Mouse (Mus musculus) forebrain, postnatal 0 days (tissue): Measurements from ENCODE around the gene Neu3. TPM values are rescaled to one million over a fixed set of nuclear protein-coding genes. Genes with fewer than 3 reads are reported as not detected.
A peak's percentile ranks its signal among the peaks of the same experiment; 100 is the strongest.

Experiments
- ATAC-seq: fragments of 200-750 bp; cut with Nextera tagmentation; 2 replicates; pipeline ENCODE4 v1.8.0; 2017; ENCODE audit warnings: mild to moderate bottlenecking, moderate library complexity
- DNase-seq: peaks from one replicate; pipeline ENCODE4 v3.0.0-alpha.2; 2015
- H3K27ac ChIP-seq: fragments of 300-500 bp; sonication (generic); 2 replicates; pipeline ENCODE4 v1.5.1; 2014; ENCODE audit warnings: low read depth, mild to moderate bottlenecking, antibody characterized with exemption, low read length, moderate library complexity, mixed read lengths
- H3K27me3 ChIP-seq: fragments of 300-500 bp; sonication (generic); 2 replicates; pipeline ENCODE4 v1.6.1; 2014; ENCODE audit warnings: mild to moderate bottlenecking, low read length, mixed read lengths; ENCODE audit not compliant: insufficient read depth
- H3K36me3 ChIP-seq: fragments of 300-500 bp; sonication (generic); 2 replicates; pipeline ENCODE4 v1.6.1; 2014; ENCODE audit warnings: mild to moderate bottlenecking, moderate library complexity; ENCODE audit not compliant: insufficient read depth
- H3K4me1 ChIP-seq: fragments of 300-500 bp; sonication (generic); 2 replicates; pipeline ENCODE4 v1.6.1; 2014; ENCODE audit warnings: antibody characterized with exemption; ENCODE audit not compliant: insufficient read depth
- H3K4me2 ChIP-seq: fragments of 300-500 bp; sonication (generic); 2 replicates; pipeline ENCODE4 v1.6.1; 2014; ENCODE audit warnings: low read depth, mild to moderate bottlenecking, moderate library complexity
- H3K4me3 ChIP-seq: fragments of 300-500 bp; sonication (generic); 2 replicates; pipeline ENCODE4 v1.5.1; 2014; ENCODE audit warnings: low read depth, low read length, mixed read lengths
- H3K9ac ChIP-seq: fragments of 300-500 bp; sonication (generic); 2 replicates; pipeline ENCODE4 v1.6.1; 2014; ENCODE audit warnings: mild to moderate bottlenecking
- H3K9me3 ChIP-seq: fragments of 300-500 bp; sonication (generic); 2 replicates; pipeline ENCODE4 v1.6.1; 2016; ENCODE audit warnings: low read length
- CTCF ChIP-seq: sonication (generic); IDR thresholded peaks from 2 replicates; pipeline ENCODE4 v1.5.1; 2016; ENCODE audit warnings: antibody characterized with exemption, control low read depth, low read depth
- WGBS: fragments of 180-500 bp; shearing (Covaris S2); extraction: QIAGEN DNeasy Blood & Tissue Kit; methylation state at CpG from one replicate; pipeline ENCODE4 v1.1.7; 2014; 5-methylcytosine and 5-hydroxymethylcytosine counted together
- polyA plus RNA-seq: library from polyadenylated mRNA; unstranded; fragments of >200 nt; fragmentation: Nextera tagmentation; extraction: Ambion mirVana; gene quantifications from 2 replicates; pipeline ENCODE4 v1.2.1, GENCODE M21; 2015
- total RNA-seq: library from RNA; depleted of rRNA; stranded (reverse); fragments of >200 nt; gene quantifications from 2 replicates; pipeline ENCODE4 v1.2.3, GENCODE M21; 2014

Neu3 gene
- total and polyA plus RNA-seq, 2 experiments from 2014 or later = 1.5 to 2.3 TPM

- H3K36me3 ChIP-seq = no peaks in the 10 kb centered on the region
- no peaks in the 10 kb centered on the region for H3K9me3 ChIP-seq
- no peaks in the 10 kb centered on the region for H3K4me1 ChIP-seq
- ATAC-seq = no peak
- peaks cover 4% of the 10 kb centered on the region; the same call in 1 of the 2 replicates for H3K27me3 ChIP-seq
- H3K9ac ChIP-seq = no peak overlapping the region
- no peak for DNase-seq
- 76% methylated on average over 8 of the region's 8 CpGs for WGBS
- no peak overlapping the region for H3K27ac ChIP-seq
- H3K4me2 ChIP-seq = no peak overlapping the region
- H3K4me3 ChIP-seq = no peak overlapping the region
- no peak for TF ChIP-seq CTCF
Measured at GRCm38 (mm10) chr7:99803535-99803934, 24.7 kb downstream of the Neu3 start.

- ATAC-seq (no peak), DNase-seq (no peak)
- WGBS = 78% methylated on average over 7 of the region's 7 CpGs
Measured at GRCm38 (mm10) chr7:99799118-99799517, 29.1 kb downstream of the Neu3 start.

GRCm38 (mm10) chr7:99797911-99798647, 30.1 kb downstream of the Neu3 start:
- no peak overlapping the region for H3K9ac ChIP-seq
- H3K27ac ChIP-seq = no peak overlapping the region
- H3K9me3 ChIP-seq = no peaks in the 10 kb centered on the region
- TF ChIP-seq CTCF = peak; percentile 89
- ATAC-seq (peak; percentile 84), DNase-seq (peak; percentile 94)
- H3K36me3 ChIP-seq = no peaks in the 10 kb centered on the region
- no peaks in the 10 kb centered on the region for H3K4me1 ChIP-seq
- H3K4me2 ChIP-seq = no peak overlapping the region
- WGBS = 30% methylated on average over 6 of the region's 6 CpGs
- H3K4me3 ChIP-seq = no peak overlapping the region
- peaks cover 4% of the 10 kb centered on the region; the same call in 1 of the 2 replicates for H3K27me3 ChIP-seq

More at GRCm38 (mm10) chr7:99799118-99799517, 29.1 kb downstream of the Neu3 start:
- Histone ChIP-seq H3K4me3 (no peak overlapping the region), H3K36me3 (no peaks in the 10 kb centered on the region), H3K9ac (no peak overlapping the region), H3K9me3 (no peaks in the 10 kb centered on the region), H3K4me1 (no peaks in the 10 kb centered on the region), H3K4me2 (no peak overlapping the region), H3K27me3 (peaks cover 4% of the 10 kb centered on the region; the same call in 1 of the 2 replicates), H3K27ac (no peak overlapping the region)
- no peak for TF ChIP-seq CTCF

GRCm38 (mm10) chr7:99797261-99797660, 31.0 kb downstream of the Neu3 start:
- ATAC-seq = no peak
- WGBS = 59% methylated on average over 3 of the region's 3 CpGs
- no peaks in the 10 kb centered on the region for H3K9me3 ChIP-seq
- DNase-seq = no peak
- no peak overlapping the region for H3K4me2 ChIP-seq
- no peak overlapping the region for H3K4me3 ChIP-seq
- no peak for TF ChIP-seq CTCF
- no peak overlapping the region for H3K27ac ChIP-seq
- H3K4me1 ChIP-seq = no peaks in the 10 kb centered on the region
- H3K9ac ChIP-seq = no peak overlapping the region
- H3K27me3 ChIP-seq = peaks cover 4% of the 10 kb centered on the region; the same call in 1 of the 2 replicates
- H3K36me3 ChIP-seq = no peaks in the 10 kb centered on the region

GRCm38 (mm10) chr7:99796471-99796870, 31.7 kb downstream of the Neu3 start:
- no peaks in the 10 kb centered on the region for H3K9me3 ChIP-seq
- DNase-seq (no peak), ATAC-seq (no peak)
- H3K4me3 ChIP-seq = no peak overlapping the region
- H3K27ac ChIP-seq = no peak overlapping the region
- H3K36me3 ChIP-seq = no peaks in the 10 kb centered on the region
- WGBS = 75% methylated on average over 3 of the region's 3 CpGs
- H3K4me2 ChIP-seq = no peak overlapping the region
- no peaks in the 10 kb centered on the region for H3K4me1 ChIP-seq
- peaks cover 4% of the 10 kb centered on the region; the same call in 1 of the 2 replicates for H3K27me3 ChIP-seq
- H3K9ac ChIP-seq = no peak overlapping the region
- TF ChIP-seq CTCF = no peak

- Histone ChIP-seq H3K4me3 (no peak overlapping the region), H3K4me2 (peak overlapping the region; percentile 38), H3K27ac (no peak overlapping the region), H3K27me3 (peaks cover 4% of the 10 kb centered on the region; the same call in 1 of the 2 replicates), H3K9ac (no peak overlapping the region), H3K36me3 (no peaks in the 10 kb centered on the region), H3K9me3 (no peaks in the 10 kb centered on the region), H3K4me1 (no peaks in the 10 kb centered on the region)
- DNase-seq (peak; percentile 69), ATAC-seq (peak; percentile 71)
- TF ChIP-seq CTCF = no peak
- WGBS = 8% methylated on average over 17 of the region's 17 CpGs
Measured at GRCm38 (mm10) chr7:99795192-99795981, 32.8 kb downstream of the Neu3 start.

GRCm38 (mm10) chr7:99794096-99794495, 34.1 kb downstream of the Neu3 start:
- DNase-seq = no peak
- Histone ChIP-seq H3K4me3 (no peak overlapping the region), H3K36me3 (no peaks in the 10 kb centered on the region), H3K4me2 (no peak overlapping the region), H3K27me3 (peaks cover 4% of the 10 kb centered on the region; the same call in 1 of the 2 replicates), H3K27ac (no peak overlapping the region), H3K4me1 (no peaks in the 10 kb centered on the region), H3K9me3 (no peaks in the 10 kb centered on the region), H3K9ac (no peak overlapping the region)
- 61% methylated on average over 2 of the region's 2 CpGs for whole genome bisulfite sequencing
- no peak for TF ChIP-seq CTCF
- no peak for ATAC-seq
